Mouse (Mus musculus) myocyte (in vitro differentiated cells): ENCODE data around the gene Ndufa7.

ENCODE experiments used
- CEBPB ChIP-seq: IDR thresholded peaks from 2 replicates; pipeline ENCODE4 v1.6.1; 2011; ENCODE audit warnings: mild to moderate bottlenecking, moderate library complexity; ENCODE audit not compliant: poor library complexity, insufficient read depth, severe bottlenecking
- E2F4 ChIP-seq: IDR thresholded peaks from one replicate; pipeline ENCODE4 v1.6.1; 2011; ENCODE audit warnings: mild to moderate bottlenecking, control low read depth, moderate library complexity; ENCODE audit not compliant: insufficient read depth
- MAX ChIP-seq: IDR thresholded peaks from one replicate; pipeline ENCODE4 v1.6.1; 2011; ENCODE audit warnings: low read depth, mild to moderate bottlenecking, control low read depth
- MYOD1 ChIP-seq, 3 experiments: IDR thresholded peaks; one replicate each; pipeline ENCODE4 v1.6.1; 2011; ENCODE audit warnings: control low read depth in 2 of 3, low read depth in 2 of 3, mild to moderate bottlenecking in 2 of 3, moderate library complexity in 1 of 3; ENCODE audit not compliant: insufficient read length in 2 of 3, control insufficient read depth in 1 of 3
- MYOG ChIP-seq, 3 experiments: IDR thresholded peaks; one replicate each; pipeline ENCODE4 v1.6.1; 2011; ENCODE audit warnings: control low read depth in 2 of 3, low read depth in 2 of 3, mild to moderate bottlenecking in 2 of 3; ENCODE audit not compliant: insufficient read length in 2 of 3, control insufficient read depth in 1 of 3, insufficient read depth in 1 of 3
- POLR2A ChIP-seq: IDR thresholded peaks from one replicate; pipeline ENCODE4 v1.6.1; 2011; ENCODE audit warnings: low read depth, mild to moderate bottlenecking, control low read depth, moderate library complexity; ENCODE audit not compliant: insufficient read length
- POLR2AphosphoS2 ChIP-seq: IDR thresholded peaks from one replicate; pipeline ENCODE4 v1.6.1; 2011; ENCODE audit warnings: low read depth, control low read depth; ENCODE audit not compliant: insufficient read length
- REST ChIP-seq: IDR thresholded peaks from one replicate; pipeline ENCODE4 v1.6.1; 2011; ENCODE audit warnings: mild to moderate bottlenecking, control low read depth, moderate library complexity; ENCODE audit not compliant: insufficient read depth, insufficient read length
- SRF ChIP-seq: IDR thresholded peaks from one replicate; pipeline ENCODE4 v1.6.1; 2011; ENCODE audit warnings: low read depth; ENCODE audit not compliant: control insufficient read depth, insufficient read length
- TCF12 ChIP-seq: IDR thresholded peaks from one replicate; pipeline ENCODE4 v1.6.1; 2011; ENCODE audit warnings: mild to moderate bottlenecking, control low read depth; ENCODE audit not compliant: poor library complexity, insufficient read depth, severe bottlenecking
- TCF3 ChIP-seq: IDR thresholded peaks from one replicate; pipeline ENCODE4 v1.6.1; 2011; ENCODE audit warnings: low read depth, control low read depth; ENCODE audit not compliant: insufficient read length
- USF1 ChIP-seq: IDR thresholded peaks from one replicate; pipeline ENCODE4 v1.6.1; 2011; ENCODE audit warnings: low read depth, mild to moderate bottlenecking, control low read depth, moderate library complexity

- TF ChIP-seq MAX (no peak), POLR2A (no peak), MYOG (IDR thresholded peaks at IDR 0.05; ENCODE audit: control insufficient read depth in 1 of 3, insufficient read depth in 1 of 3, insufficient read length in 2 of 3, low read depth in 2 of 3) (no peak), TCF3 (no peak), TCF12 (no peak), CEBPB (no peak), MYOD1 (IDR thresholded peaks at IDR 0.05; ENCODE audit: control insufficient read depth in 1 of 3, insufficient read length in 2 of 3, low read depth in 2 of 3) (no peak), POLR2AphosphoS2 (no peak), E2F4 (no peak), SRF (no peak), USF1 (no peak), REST (no peak)
These were observed 27.0 kb downstream of the Ndufa7 start for GRCm38 (mm10) chr17:33851331-33851730.
